Mouse (Mus musculus) urinary bladder, adult 2 months (tissue): ENCODE results near the gene Kdm5b. TPM values are rescaled to one million over a fixed set of nuclear protein-coding genes. Genes with fewer than 3 reads are reported as not detected.
A peak's percentile ranks its signal among the peaks of the same experiment; 100 is the strongest.
"Not testable (repeated sequence)": the region's sequence is repeated elsewhere in the genome, so short reads cannot be mapped to it uniquely, and the experiment has no call there.

Experiments used
- DNase-seq: peaks from one replicate; pipeline ENCODE4 v3.0.0; 2022; ENCODE audit warnings: low spot score
- polyA plus RNA-seq: library from polyadenylated mRNA; depleted of rRNA; stranded (reverse); fragments of >200 nt; gene quantifications from 2 replicates; pipeline ENCODE4 v1.2.3, GENCODE M21; 2012; rRNA removed

Kdm5b gene
- polyA plus RNA-seq: 24.4 and 28.6 TPM in 2 replicates

DNA sequence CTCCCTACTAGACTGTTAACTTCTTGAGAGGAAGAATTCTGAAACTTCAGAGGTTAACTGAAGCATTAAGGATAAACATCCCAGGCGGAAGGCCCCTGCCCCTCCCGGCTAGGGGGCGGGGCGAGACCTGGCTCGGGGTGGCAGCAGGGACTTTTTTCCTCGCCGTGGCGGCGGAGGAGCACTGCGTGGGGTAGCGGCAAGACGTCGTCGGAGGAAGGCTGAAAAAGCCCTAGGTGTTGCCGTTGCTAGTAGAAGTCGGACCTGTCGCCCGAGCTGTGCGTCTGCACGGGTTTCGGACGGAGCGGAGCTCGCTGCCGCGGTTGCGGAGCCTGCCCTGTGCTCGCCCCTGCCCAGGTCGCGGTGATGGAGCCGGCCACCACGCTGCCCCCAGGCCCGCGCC lies at the start of gene Kdm5b:
Gene Kdm5b, plus strand, starts transcription at position 196 of the 400 bp plus-strand sequence.
- peak; percentile 95 for DNase-seq

DNA sequence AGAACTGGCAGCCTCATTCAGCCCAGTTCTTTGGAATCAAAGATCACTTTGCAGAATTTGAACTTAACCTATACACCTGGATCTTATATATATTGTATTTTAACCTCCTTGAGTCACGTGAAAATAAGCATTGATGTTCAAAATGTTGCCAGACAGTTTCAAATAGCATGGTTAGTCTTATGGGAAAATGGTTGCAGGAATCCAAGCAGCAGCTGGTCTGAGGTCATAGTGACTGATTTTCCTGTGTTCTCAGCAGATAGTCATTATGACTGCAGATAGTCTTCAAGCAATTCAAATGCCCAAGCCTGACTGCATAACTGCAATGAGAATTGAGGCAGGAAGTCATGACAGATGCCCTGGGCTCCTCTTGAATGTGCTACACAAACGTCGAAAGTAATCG lies 47.8 kb upstream of the Kdm5b start:
- DNase-seq: no peak

DNA sequence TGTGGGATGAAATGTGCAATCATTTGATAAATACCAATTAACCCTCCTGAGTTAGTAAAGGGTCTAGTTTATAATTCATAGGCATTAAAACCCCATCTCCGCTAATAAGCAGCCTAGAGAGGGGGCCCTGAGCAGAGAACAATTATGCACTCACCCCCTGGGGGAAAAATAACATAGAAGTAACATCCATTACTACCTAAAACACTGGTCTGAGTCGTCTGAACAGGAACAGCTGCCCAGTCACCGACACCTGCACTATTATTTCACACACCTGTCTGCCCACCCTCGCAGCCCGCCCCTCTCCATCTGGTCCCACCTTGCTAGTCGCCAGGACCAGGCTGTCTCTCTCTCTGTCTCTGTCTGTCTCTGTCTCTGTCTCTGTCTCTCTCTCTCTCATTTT lies 47.4 kb upstream of the Kdm5b start:
- no peak for DNase-seq

DNA sequence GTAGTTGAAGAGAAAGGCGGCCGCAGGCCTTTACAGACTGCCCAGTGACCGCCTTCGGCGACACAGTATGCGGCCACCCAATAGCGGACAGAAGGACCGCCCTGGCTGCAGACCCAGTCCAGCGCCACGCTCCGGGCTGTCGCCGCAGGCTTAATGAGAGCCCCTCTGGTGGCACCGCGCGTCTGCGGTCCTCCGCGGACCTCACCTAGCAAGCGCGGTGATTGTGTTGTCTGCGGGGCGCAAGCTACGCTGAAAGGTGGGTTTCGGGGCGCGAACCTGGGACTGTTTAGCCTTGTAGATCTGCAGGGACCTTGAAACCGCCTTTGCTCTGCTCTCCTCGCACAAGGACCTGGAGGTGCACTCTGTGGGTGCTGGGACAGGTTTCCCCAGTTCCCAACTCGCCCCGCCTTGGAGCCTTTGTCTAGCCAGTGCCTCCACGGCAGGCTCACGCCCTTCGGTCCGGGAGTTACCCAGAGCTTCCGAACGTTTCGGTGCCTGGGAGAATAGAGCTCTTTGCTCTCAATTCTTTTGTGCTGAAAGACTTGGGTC lies 46.6 kb upstream of the Kdm5b start:
- peak; percentile 55 for DNase-seq

DNA sequence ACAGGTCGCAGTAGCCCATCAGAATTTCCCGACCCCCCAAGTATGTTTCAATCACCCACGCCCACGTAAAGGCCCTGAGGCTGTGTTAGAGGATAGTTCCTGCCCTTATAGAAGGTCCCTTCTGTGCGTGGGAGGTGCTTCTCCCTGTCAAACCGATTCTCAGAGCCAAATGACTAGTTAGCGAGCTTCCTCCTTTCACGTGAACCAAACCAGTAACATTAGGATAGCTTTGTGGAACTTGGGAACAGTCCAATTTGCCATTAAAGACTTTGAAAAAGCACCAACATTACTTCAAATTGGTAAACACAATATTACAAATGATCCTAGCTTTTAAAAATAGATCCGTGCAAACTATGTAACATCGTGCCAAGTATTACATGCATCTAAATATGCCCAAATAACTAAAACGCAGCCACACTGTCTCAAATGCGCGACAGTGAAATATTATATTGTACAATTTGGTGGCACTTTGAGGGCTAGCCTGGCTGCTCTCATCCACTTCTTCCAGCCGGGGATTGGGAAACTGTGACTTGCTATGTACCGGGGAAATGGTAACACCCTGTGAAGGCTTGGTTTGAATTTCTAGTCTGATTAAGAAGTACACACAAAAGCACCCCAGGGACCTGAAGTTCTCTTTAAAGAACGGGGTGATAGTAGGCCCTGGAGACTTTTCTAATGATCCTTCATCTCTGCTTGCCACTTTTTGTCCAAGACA lies 45.9 kb upstream of the Kdm5b start:
- no peak for DNase-seq

DNA sequence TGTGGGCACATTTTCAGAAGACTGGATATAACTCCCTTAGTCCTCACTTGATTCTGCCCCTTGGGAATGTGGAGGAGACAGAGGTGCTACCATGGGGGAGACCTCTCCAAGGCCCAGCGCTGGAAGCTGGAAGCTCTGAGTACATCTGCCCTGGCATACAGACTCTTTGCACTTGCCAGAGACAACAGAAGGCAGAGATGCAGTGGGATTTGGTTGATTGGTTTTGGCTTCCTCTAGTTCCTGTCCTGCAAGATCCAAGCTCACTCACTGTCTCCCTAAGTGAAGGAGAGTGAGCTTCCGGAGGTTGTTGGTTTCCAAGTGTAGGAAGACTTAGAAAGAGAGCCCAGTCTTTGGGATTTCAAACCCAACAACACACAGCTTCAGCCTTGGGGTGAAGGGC lies 44.1 kb upstream of the Kdm5b start:
- no peak for DNase-seq

DNA sequence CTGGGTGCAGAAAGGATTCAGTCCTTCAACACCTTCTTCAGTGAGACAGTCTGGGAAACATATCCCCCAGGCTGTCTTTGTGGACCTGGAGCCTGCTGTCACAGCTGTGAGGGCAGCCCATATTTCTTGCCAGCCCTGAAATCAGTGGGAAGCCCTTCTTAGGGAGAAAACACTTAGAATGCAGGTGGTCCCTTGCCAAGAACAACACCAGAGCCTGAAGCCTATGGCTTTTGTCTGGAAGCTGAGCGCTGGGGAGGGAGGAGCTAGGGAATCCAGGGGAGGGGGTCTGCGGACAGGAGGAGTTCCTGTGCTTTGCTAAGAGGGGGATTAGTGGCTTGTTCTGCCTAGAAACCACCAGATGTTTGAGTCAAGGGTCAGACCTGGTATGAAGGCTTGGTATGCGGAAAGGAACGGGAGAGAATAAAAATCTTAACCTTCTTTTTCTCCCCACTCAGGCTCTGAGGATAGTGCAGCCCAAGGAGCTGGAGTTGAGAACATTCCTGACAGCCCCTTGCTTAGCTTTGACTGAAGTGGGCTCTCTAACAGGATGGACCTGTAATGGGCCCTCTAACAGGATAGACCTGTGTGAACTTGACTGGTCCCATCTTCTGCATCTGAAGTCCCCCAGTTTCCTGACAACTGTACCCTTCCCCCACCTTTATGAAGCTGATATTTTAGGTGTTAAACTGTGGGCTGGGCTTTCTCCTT lies 43.3 kb upstream of the Kdm5b start:
- no peak for DNase-seq

DNA sequence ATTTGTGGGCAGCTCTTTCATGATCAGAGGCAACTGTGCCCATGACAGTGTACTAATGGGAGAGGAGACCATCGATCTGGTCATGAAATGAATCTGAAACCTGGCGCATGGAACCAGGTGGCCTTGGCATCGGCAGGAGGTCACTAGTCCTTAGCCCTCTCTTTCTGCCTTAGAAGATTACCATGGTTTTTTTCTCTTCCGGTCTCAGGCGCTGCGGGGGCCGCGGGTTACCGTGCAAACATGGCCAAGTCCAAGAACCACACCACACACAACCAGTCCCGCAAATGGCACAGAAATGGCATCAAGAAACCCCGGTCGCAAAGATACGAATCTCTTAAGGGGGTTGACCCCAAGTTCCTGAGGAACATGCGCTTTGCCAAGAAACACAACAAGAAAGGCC lies 42.1 kb upstream of the Kdm5b start:
- DNase-seq: not testable (repeated sequence)

DNA sequence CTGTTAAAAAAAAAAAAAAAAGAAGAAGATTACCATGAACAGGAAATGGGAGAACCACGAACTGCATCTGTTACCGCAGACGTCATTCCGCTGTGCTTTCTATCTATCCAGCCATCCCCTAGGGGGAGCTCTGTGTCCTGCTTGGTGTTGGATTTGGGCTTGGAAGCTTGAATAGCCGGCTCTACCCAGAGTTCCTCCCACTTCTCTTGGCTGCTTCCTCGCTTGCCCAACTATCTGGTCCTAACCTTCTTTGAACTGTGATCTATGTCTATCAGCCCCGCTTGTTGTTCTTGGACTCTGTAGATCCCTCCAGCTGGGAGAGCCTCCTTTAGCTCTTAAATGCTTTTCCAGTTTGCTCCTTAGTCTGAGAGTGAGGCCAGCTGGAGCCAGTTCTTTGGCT lies 41.3 kb upstream of the Kdm5b start:
- peak; percentile 49 for DNase-seq

DNA sequence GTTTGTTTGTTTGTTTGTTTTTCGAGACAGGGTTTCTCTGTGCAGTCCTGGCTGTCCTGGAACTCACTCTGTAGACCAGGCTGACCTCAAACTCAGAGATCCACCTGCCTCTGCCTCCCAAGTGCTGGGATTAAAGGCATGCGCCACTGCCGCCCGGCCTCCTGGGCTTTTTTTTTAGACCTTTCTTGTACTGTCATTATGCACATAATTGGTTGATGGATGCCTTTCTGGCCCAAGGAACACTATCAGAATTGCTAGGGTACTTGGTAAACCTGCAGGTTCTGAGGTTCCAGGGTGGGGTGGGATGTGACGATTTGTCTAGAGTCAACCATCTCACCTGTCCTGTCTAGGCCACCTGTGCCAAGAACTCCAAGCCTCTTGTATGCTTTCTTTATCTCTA lies 40.8 kb upstream of the Kdm5b start:
- DNase-seq: not testable (repeated sequence)

DNA sequence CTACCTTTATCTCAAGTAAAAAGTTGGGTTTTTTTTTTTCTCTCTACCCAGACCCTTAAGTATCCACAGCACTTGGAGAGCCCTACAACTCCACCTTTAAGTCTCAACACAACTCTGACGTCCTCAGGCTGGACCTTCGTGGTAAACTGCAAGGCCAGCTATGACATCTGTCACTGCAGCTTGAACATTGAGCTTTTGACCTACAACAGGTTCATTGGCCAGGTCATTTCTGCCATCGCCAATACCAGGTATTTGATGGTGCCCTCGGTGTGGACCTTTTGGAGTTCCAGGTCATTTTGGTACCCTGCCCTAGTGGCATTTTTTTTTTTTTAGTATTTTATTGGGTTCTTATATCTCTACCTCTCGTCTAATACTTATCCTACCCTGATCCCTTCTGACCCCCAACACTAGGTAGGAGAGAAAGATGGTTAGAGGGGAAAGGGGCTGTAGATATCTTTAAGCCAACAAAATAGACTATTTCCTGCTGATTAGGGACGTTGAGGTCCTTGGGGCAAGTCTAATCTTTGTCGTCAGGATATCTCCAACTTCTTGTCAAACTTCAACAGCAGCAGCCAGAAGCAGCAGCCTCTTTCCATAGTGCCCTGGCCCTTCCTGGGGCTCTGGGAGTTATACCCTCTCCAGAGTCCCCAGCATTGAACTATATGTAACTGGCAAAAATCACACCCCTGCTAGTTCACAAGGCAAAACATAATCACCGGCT lies 39.8 kb upstream of the Kdm5b start:
- no peak for DNase-seq

DNA sequence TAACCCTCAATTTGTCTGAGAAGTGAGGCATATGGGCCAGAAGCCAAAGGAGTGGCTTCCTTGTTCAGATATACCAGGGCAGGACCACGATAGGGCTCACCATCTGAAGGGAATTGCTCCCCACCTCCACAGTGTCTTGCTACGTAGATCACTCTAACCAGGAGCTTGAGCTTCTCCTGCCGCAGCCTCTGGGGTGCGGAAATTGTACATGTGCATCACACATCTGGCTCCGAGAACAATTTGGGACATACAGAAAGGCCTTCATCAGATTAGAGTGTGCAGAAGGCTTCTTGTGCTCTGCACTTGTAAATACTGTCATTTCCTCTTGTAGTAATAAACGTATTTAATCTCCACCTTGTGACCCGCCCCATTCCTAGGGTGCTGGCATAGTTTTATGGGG lies 38.8 kb upstream of the Kdm5b start:
- DNase-seq: no peak

DNA sequence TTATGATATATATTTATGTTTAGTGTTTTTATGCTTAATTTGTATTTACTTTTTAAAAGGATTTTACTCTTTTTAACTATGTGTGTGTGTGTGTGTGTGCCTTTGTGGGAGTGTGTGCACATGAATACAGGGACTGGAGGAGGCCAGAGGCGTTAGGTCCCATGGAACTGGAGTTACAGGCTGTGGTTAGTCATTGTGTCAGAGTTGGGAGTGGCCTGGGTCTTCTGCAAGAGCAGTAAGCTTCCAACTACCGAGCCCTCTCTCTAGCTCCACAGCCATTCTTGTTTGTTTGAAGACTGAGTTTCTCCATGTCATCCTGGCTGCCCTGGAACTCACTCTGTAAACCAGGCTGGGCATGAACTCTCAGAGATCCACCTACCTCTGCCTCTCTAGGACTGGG lies 37.6 kb upstream of the Kdm5b start:
- no peak for DNase-seq

DNA sequence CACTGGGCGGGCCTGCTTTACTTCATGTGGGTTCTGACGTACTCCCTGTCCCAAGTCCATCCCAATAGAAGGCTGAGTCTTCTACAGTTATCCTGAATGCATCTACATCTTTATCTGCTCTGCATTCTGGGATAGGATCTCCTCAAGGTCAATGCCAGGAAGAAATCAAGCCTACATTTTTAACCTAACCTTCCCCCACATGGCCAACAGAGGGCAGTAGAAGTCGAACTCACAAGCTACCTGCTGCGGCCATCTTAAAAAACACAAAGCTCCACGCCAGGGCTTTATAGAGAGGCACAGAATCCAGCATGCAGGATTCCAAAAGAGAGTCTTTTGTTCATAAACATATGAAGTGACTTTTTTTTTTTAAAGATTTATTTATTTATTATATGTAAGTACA lies 35.5 kb upstream of the Kdm5b start:
- no peak for DNase-seq

DNA sequence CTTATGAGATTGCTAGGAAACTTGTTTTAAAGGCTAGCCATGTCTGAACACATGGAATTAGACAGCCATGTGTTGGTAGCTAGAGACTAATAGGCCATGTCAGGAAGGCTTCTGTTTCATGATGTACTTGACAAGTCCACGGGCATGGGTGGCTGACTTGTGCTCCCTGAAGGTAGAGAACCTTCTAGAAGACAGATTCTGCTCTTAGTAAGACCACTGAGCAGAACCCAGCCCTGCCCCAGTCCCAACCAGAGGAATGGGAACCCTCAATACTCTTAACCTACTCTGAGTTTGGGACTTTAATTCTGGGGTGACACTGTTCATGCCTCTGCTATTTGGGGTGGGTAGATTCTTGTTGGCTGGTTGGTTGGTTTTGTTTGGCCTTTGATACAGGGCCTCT lies 35.0 kb upstream of the Kdm5b start:
- DNase-seq: no peak

DNA sequence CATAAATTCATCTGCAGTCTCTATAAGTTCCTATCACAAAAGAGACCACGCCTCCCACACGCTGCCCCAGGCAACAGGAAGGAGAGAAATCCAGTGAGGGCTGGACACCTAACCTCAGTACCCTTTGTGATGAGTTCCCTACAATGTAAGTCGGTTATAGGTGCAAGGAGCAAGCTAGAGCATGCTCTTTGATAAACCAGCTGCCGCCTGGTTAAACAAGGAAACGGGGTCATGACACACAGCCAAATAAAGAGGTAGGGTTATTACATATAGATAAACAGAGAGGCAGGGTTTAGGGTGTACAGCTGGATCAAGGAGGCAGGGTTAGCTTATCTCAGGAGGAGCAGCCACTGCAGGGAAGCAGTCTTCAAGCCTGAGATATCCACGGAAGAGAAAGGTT lies 33.2 kb upstream of the Kdm5b start:
- DNase-seq: no peak

DNA sequence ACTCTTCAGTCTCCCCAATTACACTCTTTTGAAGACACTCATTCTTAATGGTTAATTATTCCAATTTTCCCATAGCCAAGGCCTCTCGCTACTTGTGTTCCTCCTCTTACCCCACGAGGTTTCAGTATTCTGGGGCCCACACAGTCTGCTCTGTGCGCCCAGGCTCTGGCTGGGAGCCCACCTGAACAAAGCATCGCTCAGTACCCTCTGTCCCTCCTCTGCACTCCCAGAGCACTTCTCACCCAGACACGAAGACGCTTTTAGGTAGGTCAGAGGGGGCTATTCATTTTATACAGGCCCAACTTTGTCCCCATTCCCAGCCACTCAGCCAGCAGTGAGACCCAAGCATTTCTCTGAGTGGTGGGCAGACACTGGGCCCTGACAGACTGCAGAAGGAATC lies 29.4 kb upstream of the Kdm5b start:
- no peak for DNase-seq

DNA sequence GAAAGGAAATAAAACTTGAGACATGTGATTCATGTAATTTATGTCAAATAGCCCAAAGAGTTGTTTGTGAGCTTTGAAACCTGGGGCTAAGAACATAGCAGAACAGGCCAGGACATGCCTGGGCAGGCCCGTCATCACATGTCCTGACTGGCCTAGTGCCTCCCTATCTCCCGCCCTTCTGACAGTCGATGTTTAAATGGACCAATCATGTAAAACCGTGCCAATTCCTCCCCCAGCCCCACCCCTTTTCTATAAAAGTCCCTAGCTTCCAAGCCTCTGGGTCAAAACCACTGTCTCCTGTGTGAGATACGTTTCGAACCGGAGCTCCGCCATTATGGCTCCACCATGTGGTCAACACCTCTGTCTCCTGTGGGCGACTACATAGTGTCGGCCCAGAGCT lies 26.3 kb upstream of the Kdm5b start:
- DNase-seq: not testable (repeated sequence)

DNA sequence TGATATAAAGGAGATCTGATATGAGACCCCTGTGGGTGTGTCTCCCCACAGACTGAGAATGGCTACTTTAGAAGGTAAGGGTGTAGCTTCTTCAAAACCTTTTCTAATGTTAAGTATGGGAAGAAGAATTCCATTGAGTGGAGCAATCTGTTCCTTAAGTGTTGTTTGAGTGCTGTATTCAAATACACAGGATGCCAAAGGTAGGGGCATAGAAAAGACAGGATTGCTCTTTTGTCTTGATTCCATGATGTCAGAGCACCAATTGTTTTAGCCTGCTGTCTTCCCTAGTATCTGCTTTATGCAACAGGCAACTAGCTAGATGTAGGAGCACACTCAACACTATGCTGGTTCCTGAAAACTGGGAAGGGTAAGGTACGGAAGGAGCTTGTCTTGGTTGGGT lies 24.9 kb upstream of the Kdm5b start:
- no peak for DNase-seq

DNA sequence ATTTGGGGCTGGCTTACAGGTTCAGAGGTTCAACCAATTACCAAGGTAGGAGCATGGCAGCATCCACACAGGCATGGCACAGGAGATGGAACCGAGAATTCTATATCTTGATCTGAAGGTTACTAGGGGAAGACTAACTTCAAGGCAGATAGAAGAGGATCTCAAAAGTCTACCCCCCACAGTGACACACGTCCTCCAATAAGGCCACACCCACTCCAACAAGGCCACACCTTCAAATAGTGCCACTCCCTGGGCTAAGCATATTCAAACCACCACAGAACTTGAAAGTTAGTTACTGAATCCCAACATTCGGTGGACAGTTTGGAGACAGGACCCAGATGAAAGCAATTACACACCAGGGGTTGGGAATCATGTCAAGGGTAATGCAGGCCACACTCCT lies 24.5 kb upstream of the Kdm5b start:
- DNase-seq: no peak

DNA sequence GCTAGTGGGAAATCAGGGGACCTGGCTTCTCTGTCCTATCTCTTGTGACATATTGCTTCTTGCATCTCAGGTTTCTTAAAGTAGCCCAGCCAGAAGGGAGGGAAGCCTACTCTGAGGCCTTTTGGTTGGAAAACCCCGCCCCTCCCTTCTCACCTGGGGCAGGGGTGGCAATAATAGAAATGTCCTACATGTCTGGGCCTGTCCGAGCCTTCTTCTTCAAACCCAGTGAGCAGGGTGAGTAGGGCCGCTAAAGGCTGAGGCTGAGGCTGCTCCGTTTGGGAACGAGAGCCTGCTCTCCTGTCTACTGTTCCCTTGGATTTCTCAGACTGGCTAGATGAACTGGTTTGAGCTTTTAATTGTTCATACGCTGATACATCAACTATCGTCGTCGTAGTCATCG lies 19.4 kb upstream of the Kdm5b start:
- no peak for DNase-seq

DNA sequence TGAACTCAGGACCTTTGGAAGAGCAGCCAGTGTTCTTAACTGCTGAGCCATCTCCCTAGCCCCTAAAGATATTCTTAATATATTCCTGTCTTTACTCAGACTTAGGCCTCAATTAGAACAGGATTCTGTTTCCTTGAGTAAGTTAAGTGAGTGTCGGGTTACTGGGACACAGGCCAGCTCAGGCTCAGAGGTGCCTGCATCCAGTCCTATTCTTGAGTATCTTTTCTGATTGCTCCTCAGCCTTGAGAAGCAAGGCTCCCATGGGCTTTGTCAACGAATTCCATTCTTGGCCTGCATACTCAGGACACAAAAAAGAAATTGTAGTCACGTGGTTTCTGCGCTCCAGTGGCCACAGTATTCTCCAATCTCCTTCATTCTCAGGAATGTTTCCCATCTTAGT lies 11.7 kb upstream of the Kdm5b start:
- DNase-seq: no peak

DNA sequence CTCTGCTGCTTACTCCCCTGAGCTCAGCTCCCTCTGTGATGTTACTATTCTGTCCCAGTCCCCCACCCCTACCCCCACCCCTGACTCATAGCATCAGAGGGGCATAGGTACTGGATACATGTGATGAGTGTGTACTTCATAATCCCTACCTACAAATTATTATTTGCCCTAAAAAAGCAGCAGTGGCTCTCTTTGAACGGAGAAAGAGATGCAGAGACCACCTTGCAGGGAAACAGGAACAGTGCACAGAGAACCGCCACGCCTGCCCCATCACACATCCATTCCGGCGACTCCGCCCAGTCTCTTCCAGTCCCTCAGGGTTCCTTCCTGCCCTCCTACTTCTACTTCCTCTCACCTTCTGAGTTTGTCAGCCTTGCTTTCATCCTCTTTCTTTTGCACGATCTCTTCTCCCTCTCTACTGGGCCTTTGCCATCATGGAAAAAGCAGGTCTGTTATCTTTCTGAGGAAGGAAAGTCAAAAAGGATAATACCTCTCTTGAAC lies 10.3 kb upstream of the Kdm5b start, which contains the start of gene Mgat4e:
Gene Mgat4e, minus strand, starts transcription at position 51 of the 501 bp plus-strand sequence.
- DNase-seq: no peak
